9 mouse cellular contexts compared by ENCODE assay signal in the genomic region with DNA sequence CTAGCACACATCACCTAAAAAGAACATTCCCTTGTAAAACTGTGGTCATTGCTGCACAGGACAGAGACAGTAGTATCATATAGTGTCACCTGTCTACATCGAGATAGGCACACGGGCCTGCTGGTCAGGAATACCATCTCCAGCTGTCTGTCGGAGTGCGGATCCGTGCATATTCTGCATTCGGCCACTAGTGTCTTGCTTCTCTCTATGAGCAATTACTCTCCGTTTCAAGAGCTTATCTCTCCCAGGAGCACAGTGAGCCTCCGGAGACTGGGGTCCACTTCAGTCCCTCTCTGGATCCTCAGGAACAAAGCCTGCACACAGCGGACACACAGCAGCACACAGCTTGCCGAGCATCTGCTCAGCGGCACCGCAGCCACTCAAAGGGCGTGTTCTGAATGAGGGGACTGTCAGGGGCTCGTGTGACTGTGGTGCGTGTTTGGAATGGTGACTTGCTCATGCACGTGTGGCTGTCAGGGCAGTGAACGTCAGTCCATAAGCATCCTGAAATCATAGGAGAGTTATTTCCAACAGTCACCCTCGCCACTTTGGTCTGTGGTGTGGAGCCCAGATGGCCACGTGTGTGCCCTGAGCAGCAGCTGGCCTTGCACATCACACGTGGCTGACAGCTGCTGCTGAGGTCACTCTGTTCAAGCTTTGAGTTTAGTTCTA. TPM values are rescaled to one million over a fixed set of nuclear protein-coding genes. Genes with fewer than 3 reads are reported as not detected.
DNase-seq lines count a peak whose midpoint lies in the region; ATAC-seq and TF ChIP-seq lines count a peak whose summit lies in the region.
"Had no signal": no experiment of that assay in that cellular context is flagged by ENCODE, and none has a peak within 500 bp of the region (broad histone marks: within the 10 kb centered on the region; RNA-seq: fewer than 3 reads in every experiment).

No protein-coding gene starts in this region.

- intact Hi-C loops in left cerebral cortex, postnatal 25 days (cut with DNase I) = loop anchor here (5.0 kb wide), 2 partner anchors 68 to 103 kb away; no protein-coding TSS in a partner anchor

- no peak overlapping the region for H3K9ac ChIP-seq in limb, embryonic 14.5 days (ENCODE audit: low read depth, low read length, severe bottlenecking)

- peak; percentile 54; the same call in 1 of the 2 replicates for ATAC-seq in limb, embryonic 14.5 days (ENCODE audit: low FRiP score, low read depth)
- ATAC-seq in megakaryocyte-erythroid progenitor cell, adult 5-6 weeks (replicated peaks; ENCODE audit: low FRiP score, low TSS enrichment, poor library complexity, severe bottlenecking) = no peak

- no peak for TF ChIP-seq POLR2A in limb, embryonic 14.5 days (IDR thresholded peaks at IDR 0.05; ENCODE audit: borderline replicate concordance, extremely low read depth, insufficient read depth, insufficient read length)

- H3K27me3 ChIP-seq in heart, embryonic 10.5 days (ENCODE audit: insufficient read depth, poor library complexity, severe bottlenecking) = no peaks in the 10 kb centered on the region; the same call in 1 of the 2 replicates
- H3K27me3 ChIP-seq in limb, embryonic 14.5 days (ENCODE audit: control insufficient read depth, insufficient read depth, low read length) = peaks cover 18% of the 10 kb centered on the region

- DNase-seq in adrenal gland, adult 8-10 months = peak; percentile 36
- DNase-seq in adrenal gland, postnatal 10 days = no peak
- DNase-seq in 3134 (ENCODE audit: extremely low read depth, insufficient read length, low spot score) = peak; percentile 38
- DNase-seq in heart, embryonic 10.5 days (ENCODE audit: low spot score) = no peak
- peak; percentile 72 for DNase-seq in limb, embryonic 14.5 days (ENCODE audit: low spot score)
- DNase-seq in spleen, postnatal 10 days (ENCODE audit: low spot score in 2 of 2) = no peak
- DNase-seq in left cerebral cortex, postnatal 25 days (ENCODE audit: low spot score in 2 of 2) = no peak
- DNase-seq: layer of hippocampus, postnatal 36 days had no signal

- H3K27ac ChIP-seq in heart, embryonic 10.5 days = peak overlapping the region; percentile 81
- no peak overlapping the region for H3K27ac ChIP-seq in limb, embryonic 14.5 days (replicated peaks; ENCODE audit: low read depth, low read length)

- peaks cover 45% of the 10 kb centered on the region for H3K36me3 ChIP-seq in heart, embryonic 10.5 days
- no peaks in the 10 kb centered on the region for H3K36me3 ChIP-seq in limb, embryonic 14.5 days (ENCODE audit: control insufficient read depth, insufficient read depth, low read length)

- 34% methylated on average over 20 of the region's 20 CpGs for whole genome bisulfite sequencing in heart, embryonic 10.5 days
- WGBS in limb, embryonic 14.5 days = 65% methylated on average over 20 of the region's 20 CpGs

- H3K4me1 ChIP-seq in heart, embryonic 10.5 days = peaks cover 85% of the 10 kb centered on the region
- peaks cover 14% of the 10 kb centered on the region for H3K4me1 ChIP-seq in limb, embryonic 14.5 days (ENCODE audit: control insufficient read depth, insufficient read depth, low read length)

- peak overlapping the region; percentile 47 for H3K4me3 ChIP-seq in heart, embryonic 10.5 days
- no peak overlapping the region for H3K4me3 ChIP-seq in limb, embryonic 14.5 days (replicated peaks; ENCODE audit: low read length)

- no peaks in the 10 kb centered on the region for H3K9me3 ChIP-seq in heart, embryonic 10.5 days
- no peaks in the 10 kb centered on the region for H3K9me3 ChIP-seq in limb, embryonic 14.5 days (ENCODE audit: control insufficient read depth, low read length)

- no peak overlapping the region for H3K4me2 ChIP-seq in limb, embryonic 14.5 days (replicated peaks; ENCODE audit: low read depth, low read length, severe bottlenecking)

RNA-seq across cellular contexts. Expression of a gene that starts 3.3 kb away (rescaled TPM):
- total RNA-seq in adrenal gland, adult 8-10 months (2022) = 10 to 100 TPM in 2 of 4 experiments, 1 to 10 TPM in 2; 7.7 to 16.3 (median 10.9) TPM
- 10 to 100 TPM; 17.4 to 22.7 TPM for total RNA-seq in adrenal gland, postnatal 10 days (2021)
- 77.8 and 153 TPM in 2 replicates for polyA plus RNA-seq in heart, embryonic 10.5 days (2016; fragmentation: Nextera tagmentation; extraction: Ambion mirVana)
- polyA plus RNA-seq in limb, embryonic 14.5 days (2012; rRNA removed) = 6.6 and 7.5 TPM in 2 replicates
- polyA plus RNA-seq in limb, embryonic 14.5 days (2014; fragmentation: Nextera tagmentation; extraction: Ambion mirVana) = 4.0 and 5.0 TPM in 2 replicates
- 0.59 TPM in 1 of 2 replicates, not detected in the other for total RNA-seq in megakaryocyte-erythroid progenitor cell, adult 5-6 weeks (2014; fragmentation: Nextera tagmentation)
- 0.27 and 0.47 TPM in 2 replicates for total RNA-seq in megakaryocyte-erythroid progenitor cell, adult 5-6 weeks (2017)
- 100 to 1,000 TPM; 610 to 744 TPM for total RNA-seq in left cerebral cortex, postnatal 25 days (2021)

Comparison
In these comparisons a context has a peak if more than half of its experiments do, and no peak if none do; other contexts are left out.
1. DNase-seq: peak in adrenal gland, adult 8-10 months (single experiment), 3134 (single experiment) and limb, embryonic 14.5 days (single experiment); none in adrenal gland, postnatal 10 days (single experiment), heart, embryonic 10.5 days (single experiment), spleen, postnatal 10 days (0 of 2) and left cerebral cortex, postnatal 25 days (0 of 2).
2. RNA of a gene that starts 3.3 kb away (total RNA-seq): 610 to 744 TPM in left cerebral cortex, postnatal 25 days; 17.4 to 22.7 TPM in adrenal gland, postnatal 10 days, 7.7 to 16.3 TPM in adrenal gland, adult 8-10 months and 0.27 to 0.59 TPM in megakaryocyte-erythroid progenitor cell, adult 5-6 weeks; every median in the first group is over 10 times any median in the second.